Mouse (Mus musculus) kidney, postnatal 14 days (tissue): ENCODE data around the gene Exoc3l.

Source experiments
- DNase-seq: peaks from one replicate; pipeline ENCODE4 v3.0.0; 2022; ENCODE audit warnings: mixed read lengths

Gene Exoc3l

DNA sequence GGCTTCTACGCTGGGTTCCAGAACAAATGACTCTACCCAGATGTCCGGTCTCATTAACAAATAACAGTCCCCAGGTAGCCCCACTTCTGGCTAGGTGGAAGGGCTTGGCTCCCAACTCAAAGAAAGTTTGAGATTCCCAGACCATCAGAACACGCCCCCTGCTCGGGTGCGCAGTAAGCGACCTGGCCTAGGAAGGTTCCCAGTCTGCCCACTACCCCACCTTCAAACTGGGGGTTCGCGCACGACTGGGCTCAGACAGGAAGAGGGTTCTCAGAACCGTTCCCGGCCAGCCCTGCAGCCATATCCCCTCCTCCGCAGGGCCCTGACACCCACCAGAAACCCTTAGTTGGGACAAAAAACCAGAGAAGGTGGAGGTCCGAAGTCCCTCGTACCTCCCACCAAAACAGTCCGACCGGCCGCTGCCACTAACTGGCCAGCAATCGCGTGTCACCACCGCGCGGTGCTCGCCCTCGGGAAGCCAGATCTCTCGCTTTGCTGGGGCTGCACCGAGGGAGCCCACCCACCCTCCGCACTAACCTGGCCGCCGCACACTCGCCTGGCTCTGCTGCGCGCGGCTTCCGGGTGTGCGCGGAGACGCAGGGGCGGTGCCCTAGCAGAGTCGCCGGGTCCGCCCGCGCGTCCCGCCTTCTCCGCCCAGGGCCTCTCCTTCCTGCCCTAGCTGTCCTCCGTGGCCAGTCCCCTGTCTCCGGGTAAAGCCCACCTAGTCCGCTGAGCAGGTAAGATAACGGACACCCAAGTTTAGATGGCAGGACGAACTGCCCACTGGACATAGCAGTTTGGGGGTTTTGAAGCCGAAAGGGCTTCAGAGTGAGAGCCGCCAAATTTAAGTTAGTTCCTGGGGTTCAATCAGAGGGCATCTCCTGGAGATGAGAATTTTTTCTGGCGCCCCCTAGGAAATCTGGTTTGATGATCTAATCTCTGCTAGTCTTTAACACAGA is 31.6 kb downstream of the Exoc3l start, which contains the start of the genes Tradd and Fbxl8:
Gene Tradd (minus strand): TSS at position 586 of the 959 bp plus-strand sequence.
Gene Fbxl8 (plus strand): TSS at position 625 of the 959 bp plus-strand sequence.
- DNase-seq: peak; percentile 87

DNA sequence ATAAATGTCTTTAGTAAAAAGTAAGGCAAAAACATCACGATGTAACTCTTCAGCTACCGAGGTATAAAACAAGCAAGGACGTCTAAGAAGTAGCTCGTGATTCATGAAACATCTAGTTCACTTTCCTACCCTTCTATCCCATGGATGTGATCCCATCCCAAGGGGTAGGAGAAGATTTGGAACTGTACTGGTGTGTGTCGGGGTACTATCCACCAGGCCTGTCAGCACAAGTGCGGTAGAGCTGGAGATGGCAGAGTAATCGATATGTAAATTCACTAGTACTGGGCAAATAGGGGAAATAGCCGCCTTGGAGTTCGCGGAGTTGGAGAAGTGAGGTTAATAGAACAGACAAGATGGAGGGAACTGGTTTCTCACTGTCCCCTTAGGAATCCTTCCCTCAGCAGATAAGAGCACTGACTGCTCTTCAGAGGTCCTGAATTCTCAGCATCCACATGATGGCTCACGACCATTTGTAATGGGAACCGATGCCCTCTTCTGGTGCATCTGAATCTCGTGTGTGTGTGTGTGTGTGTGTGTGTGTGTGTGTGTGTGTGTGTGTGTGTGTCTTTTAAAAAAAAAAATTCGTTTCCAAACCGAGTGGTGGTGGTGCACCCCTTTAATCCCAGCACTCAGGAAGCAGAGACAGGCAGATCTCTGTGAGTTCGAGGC is 32.5 kb downstream of the Exoc3l start:
- DNase-seq: no peak

DNA sequence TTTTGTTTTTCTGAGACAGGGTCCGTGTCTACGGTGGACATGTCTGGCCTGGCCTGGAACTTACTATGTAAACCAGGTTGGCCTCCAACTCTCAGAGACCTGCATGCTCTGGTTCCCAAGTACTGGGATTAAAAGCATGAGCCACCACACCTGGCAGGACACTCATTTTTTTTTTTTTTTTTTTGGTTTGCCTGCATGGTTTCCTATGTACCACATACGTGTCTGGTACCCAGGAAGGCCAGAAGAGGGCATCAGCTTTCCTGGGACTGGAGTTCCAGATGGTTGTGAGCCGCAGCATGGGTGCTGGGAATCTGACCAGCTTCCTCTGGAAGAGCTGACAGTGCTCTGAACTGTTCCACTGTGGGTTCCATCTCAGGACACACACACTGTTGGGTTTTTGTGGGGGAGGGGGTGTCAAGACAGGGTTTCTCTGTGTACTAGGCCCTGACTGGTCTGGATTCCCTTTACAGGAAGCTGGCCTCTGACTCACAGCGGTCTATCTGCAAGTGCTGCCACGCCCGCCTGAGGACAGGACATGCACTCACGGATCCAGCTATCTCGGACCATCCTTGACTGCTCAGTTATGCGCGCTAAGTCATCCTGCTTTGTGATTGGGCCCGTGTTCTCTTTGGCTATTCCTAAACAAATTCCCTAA is 34.4 kb downstream of the Exoc3l start:
- DNase-seq: no peak

DNA sequence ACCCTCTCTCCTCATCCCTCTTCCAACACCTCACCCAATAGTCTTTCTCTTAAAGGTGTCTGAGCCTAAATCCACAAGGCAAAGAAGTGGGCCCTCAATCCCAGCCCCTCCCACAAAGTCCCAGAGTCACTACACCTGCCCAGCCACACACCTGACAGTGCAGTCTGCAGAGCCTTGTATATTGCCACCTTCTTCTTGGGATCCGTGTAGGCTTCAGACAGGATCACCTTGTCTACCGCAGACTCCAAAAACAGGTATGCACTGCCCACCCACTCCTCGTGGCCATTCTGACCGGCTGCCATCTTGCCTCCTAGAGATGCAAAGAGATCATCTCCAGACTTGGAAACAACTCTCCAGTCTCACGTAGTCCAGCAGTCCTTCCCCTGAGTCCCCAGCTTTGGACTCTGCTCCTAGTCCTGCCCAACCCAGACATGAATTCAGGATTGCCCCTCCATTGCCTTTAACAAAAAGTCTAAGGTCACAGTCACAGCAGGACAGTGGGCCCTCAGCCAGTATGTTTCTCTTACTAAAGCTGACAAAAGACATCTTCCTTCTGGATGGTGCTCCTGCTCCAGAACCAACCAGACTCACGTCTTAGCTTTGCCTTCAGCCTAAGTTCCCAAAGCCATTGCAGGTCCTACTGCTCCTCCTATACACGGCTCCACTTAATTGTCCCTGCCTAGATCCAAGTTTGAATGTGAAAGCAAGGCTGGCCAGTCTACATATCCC is 35.4 kb downstream of the Exoc3l start:
- DNase-seq: no peak

DNA sequence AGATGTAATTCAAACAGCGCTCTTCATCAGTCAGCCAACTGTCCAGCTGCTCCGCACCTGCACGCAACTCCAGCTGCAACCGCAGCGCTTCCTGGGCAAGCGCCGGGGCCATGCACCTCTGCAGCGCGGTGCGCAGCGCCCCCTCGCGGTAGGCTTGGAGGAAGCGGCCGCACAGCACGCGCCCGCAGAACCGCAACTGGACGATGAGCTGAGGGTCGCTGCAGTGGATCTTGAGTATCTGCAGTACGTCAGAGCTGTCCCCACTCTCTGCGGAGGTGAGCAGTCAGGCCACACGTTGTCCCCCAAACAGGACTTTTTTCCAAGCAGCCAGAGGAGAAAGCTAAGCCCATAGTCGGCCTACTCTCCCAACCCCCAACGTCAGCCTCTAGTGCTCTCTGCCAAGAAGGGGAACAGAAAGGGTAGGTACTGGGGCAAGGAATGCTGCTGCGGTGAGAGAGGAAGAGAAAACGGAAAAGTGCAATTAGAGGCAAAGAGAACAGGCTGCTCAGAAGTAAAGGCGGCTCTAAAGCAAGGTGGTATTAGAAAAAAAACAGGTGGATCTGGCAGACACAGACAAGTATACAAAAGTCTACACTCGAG is 36.1 kb downstream of the Exoc3l start:
- DNase-seq: peak; percentile 76

DNA sequence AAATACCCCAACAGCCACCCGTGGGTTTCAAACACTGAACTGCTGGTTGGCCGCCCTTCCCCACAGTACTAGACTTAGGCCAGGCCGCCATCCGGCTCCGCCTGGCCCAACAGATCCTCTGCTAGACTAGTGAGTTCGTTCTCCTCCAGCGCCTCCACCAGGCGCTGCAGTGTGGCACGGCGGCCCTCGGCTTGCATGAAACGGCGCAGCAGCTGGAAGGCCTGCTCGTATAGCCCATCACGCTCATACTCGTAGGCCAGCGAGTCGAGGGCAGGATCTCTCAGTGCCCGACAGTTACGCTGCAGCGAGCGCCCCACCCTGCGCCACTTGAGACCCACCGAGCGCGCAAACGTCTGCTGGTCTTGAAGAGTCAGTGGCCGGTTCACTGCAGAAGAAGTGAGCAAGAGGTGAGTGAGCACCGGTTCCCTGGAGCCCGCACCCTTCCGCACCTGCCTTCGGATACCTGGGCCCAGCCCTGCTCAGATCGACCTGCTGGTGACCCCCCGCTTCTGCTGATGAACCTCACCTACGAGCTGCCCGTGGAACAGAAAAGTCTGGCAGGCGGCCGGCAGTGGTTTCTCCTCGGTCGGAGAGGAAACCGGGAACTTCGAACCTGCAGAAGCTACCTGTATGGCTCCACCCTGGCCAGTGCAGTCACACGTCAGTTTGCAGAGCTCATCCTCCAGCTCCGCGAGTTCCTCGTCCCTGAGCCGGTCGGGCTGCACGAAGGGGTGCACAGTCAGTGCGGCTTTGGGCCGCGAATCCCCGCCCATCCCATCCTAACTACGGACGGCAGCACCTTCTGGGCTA is 36.8 kb downstream of the Exoc3l start:
- no peak for DNase-seq

DNA sequence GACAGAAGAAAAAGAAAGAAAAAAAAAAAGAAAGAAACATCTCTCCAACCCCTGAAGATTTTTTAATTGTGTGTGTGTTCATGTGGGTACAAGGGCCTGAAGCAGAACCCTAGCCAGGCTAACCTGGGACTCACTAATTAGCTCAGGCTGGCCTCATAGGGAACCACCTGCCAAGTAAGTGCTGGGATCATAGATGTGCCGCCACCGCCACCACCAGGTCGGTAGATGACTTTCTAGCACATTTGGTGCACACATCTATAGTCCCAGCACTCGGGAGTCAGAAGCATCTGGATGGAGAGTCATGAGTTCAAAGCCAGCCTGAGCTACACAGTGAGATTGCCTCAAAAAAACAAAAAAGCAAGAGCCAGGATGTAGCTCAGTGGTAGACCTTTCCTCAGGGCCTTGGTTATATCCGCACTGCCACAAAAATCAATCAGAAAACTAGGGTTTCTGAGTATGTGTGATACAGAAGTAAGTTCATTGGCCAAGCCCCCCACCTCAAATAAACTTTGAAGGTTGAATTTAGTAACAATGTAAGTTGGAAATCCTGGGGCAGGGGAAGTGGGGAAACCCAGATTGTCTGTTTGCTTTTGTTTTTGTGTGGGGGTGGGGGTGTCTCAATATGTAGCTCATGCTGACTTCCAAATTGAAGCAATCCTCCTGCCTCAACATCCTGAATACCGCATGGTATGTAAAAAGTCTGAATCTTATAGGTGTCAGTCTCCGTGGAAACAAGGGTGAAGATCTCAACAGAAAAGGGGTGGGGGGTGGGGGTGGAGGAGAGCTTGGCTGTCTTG is 38.4 kb downstream of the Exoc3l start:
- no peak for DNase-seq

DNA sequence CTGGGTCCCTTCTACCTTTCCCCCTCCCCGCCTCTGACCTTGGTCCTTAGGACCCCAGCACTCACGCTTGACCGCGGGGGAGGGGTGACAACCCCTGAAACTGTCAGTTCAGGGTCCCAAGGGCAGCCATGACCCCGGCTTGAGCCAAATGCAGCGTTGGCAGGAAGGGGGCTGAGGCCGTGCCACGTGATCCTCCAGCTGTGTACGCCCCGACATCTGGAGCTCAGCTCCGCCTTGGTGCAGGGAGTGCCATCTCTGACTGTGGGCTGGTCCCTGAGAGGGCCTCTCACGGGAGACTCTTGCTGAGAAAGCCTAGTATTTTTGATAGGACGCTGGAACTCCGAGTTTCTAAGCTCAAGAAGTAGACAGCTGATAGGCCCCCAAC is 40.9 kb downstream of the Exoc3l start, which contains the start of gene B3gnt9:
Gene B3gnt9 (minus strand): TSS at position 188 of the 385 bp plus-strand sequence.
- DNase-seq: peak; percentile 66

DNA sequence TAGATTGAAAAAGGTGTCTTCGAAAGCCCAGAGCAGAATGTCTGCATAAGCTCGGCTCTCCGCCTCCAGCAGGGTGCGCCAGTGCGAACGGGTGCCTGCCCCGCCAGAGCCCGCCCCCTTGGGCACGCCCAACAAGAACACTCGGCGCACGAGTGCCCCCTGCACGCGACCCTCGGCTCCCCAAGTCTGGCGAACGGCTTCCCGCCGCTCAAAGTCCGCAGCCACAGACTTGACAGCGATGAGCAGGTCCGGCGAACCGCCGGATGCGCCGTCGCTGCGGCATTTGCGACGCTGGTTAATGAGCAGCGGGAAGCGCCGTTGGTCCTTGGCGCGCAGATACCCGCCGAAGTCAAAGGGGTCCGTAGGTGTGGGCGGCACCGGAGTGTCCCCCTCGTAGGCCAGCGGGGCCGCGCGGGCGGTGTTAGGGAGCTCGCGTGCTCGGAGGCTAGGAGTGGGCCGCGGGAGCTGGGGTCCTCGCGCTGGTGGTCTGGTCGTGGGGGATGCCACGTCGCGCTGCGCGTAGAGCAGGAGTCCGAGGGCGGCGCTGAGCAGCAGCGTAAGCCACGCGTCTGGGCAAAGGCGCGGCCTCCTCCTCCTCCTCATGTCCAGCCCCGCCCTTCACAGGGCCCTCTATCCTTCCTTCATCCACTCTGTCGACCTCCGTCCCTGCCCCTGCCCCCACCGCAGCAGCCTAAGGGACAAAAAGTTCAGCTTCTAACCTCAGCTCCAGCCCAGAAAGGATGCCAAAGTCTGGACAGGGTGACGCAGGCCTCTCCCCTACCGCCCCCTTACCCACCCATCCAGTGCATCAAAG is 41.5 kb downstream of the Exoc3l start:
- DNase-seq: peak; percentile 92

DNA sequence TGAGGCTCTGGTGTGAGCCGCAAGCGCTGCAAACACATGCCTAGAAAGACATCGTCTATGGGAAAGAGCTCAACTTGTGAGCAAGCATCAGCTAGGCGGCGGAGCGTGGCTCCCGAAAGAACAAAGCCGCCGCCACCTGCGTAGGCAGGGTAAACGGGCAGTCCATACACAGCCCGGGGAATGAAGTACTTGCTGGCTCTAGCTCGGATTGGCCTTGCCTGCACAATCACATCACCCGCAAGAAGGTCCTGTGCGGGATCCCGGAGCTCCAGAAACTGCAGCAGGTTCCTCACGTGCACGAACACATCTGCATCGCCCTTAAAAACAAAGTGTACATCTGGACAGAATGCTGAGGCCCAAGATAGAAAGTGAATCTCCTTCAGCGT is 42.1 kb downstream of the Exoc3l start:
- no peak for DNase-seq

DNA sequence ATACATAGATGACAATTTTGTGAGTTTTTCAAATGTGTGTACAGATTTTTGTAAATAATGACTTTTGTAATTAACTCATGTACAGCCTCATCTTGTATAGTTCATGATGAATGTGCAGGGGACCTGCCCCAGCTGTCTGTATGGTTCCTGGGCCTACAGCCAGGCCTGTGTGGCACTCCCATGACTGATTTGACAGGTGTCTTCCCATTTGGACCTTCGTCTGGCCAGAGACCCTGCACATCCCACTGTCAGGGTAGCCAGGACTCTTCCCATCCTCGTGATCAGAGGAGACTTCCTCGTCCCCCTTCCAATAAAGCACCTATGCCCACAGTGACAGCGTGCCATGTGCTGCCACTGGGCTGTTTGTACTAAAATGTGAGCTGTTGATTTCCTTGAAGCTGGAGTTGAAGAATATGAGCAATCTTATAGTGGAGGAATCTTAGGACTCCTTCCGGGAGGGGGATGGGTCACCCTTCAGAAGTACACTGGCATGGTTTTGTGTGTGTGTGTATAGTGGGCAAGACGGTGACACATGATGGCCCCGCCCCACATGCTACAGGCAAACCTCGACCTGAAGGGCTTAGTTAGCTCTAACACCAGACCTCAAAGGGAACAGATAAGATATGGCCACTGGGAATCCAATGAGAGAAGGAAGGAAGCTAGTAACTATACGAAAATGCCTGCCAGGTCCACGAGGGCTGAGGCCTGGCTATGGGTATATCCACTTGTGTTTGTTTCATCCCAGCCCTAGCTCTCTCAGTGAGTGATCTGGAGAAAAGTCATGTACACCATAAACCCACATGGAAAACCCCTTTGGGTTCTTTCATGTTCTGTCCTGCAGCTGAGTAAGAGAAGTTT is 43.0 kb downstream of the Exoc3l start:
- no peak for DNase-seq

DNA sequence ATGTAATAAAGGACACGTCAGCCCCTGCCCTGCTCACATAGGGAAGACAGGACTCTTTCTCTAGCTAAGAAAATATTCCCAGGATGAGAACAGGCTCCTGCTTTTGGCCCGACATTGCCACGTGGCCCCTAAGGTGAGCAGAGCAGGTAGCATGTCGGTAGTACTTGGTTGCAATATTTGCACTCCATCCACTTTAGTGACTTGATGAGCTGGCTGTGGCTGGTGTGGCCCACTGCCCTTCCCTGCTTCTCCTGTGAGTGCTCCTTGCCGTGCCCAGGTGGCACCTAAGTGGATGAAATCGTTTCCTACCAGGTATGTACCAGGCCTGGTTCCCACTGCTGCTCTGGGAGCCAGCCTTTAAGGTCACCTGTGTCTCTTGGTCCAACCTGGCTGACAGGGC is 43.9 kb downstream of the Exoc3l start:
- no peak for DNase-seq

DNA sequence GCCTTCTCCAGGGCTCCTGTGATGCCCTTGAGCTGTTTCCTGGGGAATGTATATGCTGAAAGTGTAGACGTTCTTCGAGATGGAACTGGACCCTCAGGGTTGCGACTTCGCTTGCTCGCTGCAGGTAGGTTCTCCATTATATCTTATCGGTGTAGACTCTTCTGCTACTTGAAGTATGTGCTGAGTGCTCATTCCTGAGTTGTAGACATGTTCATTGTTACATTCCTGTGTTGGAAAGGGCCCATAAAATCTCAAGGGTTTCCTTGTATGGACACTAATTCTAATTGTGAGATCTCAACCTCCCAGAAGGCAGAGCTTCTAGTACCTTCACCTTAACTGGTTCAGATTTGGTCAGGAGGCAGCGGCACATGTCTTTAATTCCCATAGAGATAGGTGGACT is 54.9 kb downstream of the Exoc3l start:
- no peak for DNase-seq
